Mouse (Mus musculus): ENCODE measurements at regions not wholly inside any gene's neighbourhood (a gene's known extent, or its start where the extent isn't known, plus 50 kb on each side); places are given as distances from the start of the nearest gene placed in this dataset.

DNA sequence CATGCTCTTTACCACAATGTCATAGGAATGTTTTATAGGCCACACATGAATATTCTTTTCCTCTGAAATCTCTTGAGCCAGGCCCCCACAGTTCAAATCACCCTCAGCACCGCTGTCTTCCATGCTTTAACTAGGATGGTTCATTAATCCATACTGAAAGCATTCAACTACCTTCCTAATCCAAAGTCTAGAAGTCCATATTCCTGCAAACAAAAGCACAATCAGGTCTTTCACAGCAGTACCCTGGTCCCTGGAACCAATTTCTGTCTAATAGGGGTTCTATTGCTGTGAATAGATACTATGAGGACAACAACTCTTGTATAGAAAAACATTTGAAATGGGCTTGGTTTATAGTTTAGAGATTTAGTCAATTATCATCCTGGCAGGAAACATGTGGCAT lies 107.0 kb upstream of the Fggy start:
- no peak for TF ChIP-seq CTCF (IDR thresholded peaks at IDR 0.05; ENCODE audit: control insufficient read depth, insufficient read depth, insufficient replicate concordance, low read depth, low read length)
- TF ChIP-seq POLR2A (IDR thresholded peaks at IDR 0.05; ENCODE audit: control insufficient read depth, low read depth, low read length) = no peak

All from testis, adult 2 months (tissue).